Mouse (Mus musculus) hindbrain, embryonic 14.5 days (tissue): ENCODE data around the gene Cdkl5. TPM values are rescaled to one million over a fixed set of nuclear protein-coding genes. Genes with fewer than 3 reads are reported as not detected.

Experiments
- ATAC-seq: fragments of 200-750 bp; cut with Nextera tagmentation; 2 replicates; pipeline ENCODE4 v1.8.0; 2017; ENCODE audit warnings: moderate number of reproducible peaks, mild to moderate bottlenecking, moderate TSS enrichment, moderate library complexity; ENCODE audit not compliant: low FRiP score
- DNase-seq: peaks from one replicate; pipeline ENCODE4 v3.0.0-alpha.2; 2015; ENCODE audit warnings: low spot score
- H3K27ac ChIP-seq: fragments of 300-500 bp; sonication (generic); 2 replicates; pipeline ENCODE4 v1.5.1; 2014; ENCODE audit warnings: mild to moderate bottlenecking, moderate library complexity
- H3K27me3 ChIP-seq: fragments of 300-500 bp; sonication (generic); 2 replicates; pipeline ENCODE4 v1.6.1; 2014; ENCODE audit warnings: mild to moderate bottlenecking, low read length, mixed read lengths; ENCODE audit not compliant: control insufficient read depth, insufficient read depth
- H3K36me3 ChIP-seq: fragments of 300-500 bp; sonication (generic); replicated peaks from 2 replicates; pipeline ENCODE4 v1.6.1; 2014; ENCODE audit not compliant: control insufficient read depth, insufficient read depth
- H3K4me1 ChIP-seq: fragments of 300-500 bp; sonication (generic); replicated peaks from 2 replicates; pipeline ENCODE4 v1.6.1; 2014; ENCODE audit warnings: antibody characterized with exemption, low read length, mixed read lengths; ENCODE audit not compliant: control insufficient read depth, insufficient read depth
- H3K4me2 ChIP-seq: fragments of 300-500 bp; sonication (generic); replicated peaks from 2 replicates; pipeline ENCODE4 v1.6.1; 2014; ENCODE audit warnings: mild to moderate bottlenecking, moderate library complexity
- H3K4me3 ChIP-seq: fragments of 300-500 bp; sonication (generic); replicated peaks from 2 replicates; pipeline ENCODE4 v1.5.1; 2014; ENCODE audit warnings: mild to moderate bottlenecking, low read length
- H3K9ac ChIP-seq: fragments of 300-500 bp; sonication (generic); 2 replicates; pipeline ENCODE4 v1.6.1; 2014
- H3K9me3 ChIP-seq: fragments of 300-500 bp; sonication (generic); 2 replicates; pipeline ENCODE4 v1.6.1; 2016; ENCODE audit warnings: low read length; ENCODE audit not compliant: control insufficient read depth
- WGBS: fragments of 180-500 bp; shearing (Covaris S2); extraction: QIAGEN DNeasy Blood & Tissue Kit; methylation state at CpG from one replicate; pipeline ENCODE4 v1.1.7; 2014; 5-methylcytosine and 5-hydroxymethylcytosine counted together
- polyA plus RNA-seq: library from polyadenylated mRNA; unstranded; fragments of >200 nt; fragmentation: Nextera tagmentation; extraction: Ambion mirVana; gene quantifications from 2 replicates; pipeline ENCODE4 v1.2.1, GENCODE M21; 2014

The Cdkl5 gene
- polyA plus RNA-seq, 1 experiment from 2014 or later = 5.7 TPM

DNA sequence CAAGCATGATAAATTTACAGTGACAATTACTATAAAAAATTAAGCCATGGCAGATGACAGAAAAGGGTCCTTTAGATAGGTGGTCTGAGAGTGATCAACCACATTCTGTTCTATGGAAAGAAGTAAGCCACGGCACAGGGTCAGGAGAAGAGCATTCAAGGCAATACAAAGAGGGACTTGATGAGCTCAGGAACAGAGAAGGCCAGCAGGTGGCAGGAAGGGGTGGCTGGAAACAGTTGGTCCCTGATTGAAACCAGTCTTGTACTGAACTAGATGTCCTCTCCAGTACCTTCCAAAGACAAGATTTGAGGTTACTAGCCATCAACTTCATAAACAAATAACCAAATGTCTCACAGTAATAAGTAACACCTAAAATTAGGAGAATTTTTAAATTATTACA, 59.0 kb downstream of the Cdkl5 start:
- Histone ChIP-seq H3K27ac (no peak overlapping the region), H3K4me2 (no peak overlapping the region), H3K9ac (no peak overlapping the region), H3K9me3 (no peaks in the 10 kb centered on the region), H3K4me1 (no peaks in the 10 kb centered on the region), H3K27me3 (peaks cover 17% of the 10 kb centered on the region; the same call in 1 of the 2 replicates), H3K4me3 (no peak overlapping the region), H3K36me3 (no peaks in the 10 kb centered on the region)
- DNase-seq (no peak), ATAC-seq (no peak)
- 53% methylated on average over 1 of the region's 1 CpGs for WGBS

DNA sequence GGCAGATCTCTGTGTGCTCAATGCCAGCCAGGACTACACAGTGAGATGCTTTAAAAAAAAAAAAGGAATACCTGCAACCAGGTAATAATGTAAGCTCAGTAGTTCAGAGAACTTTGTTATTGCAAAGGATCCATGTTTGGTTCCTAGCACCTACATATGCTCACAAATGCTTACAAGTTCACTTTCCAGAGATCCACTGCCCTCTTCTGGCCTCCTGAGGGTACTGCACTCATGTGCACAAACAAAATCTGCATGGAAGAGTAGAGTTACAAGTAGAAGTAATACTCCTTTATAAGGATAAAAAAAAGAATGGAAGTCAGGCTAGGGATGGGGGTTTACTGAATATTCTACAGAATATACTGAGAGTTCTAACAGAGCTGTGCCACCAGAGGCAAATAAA, 63.8 kb downstream of the Cdkl5 start:
- no peak for DNase-seq
- Histone ChIP-seq H3K9ac (no peak overlapping the region), H3K36me3 (no peaks in the 10 kb centered on the region), H3K4me2 (no peak overlapping the region), H3K4me3 (no peak overlapping the region), H3K27ac (no peak overlapping the region), H3K27me3 (peaks cover 9% of the 10 kb centered on the region; the same call in 1 of the 2 replicates), H3K4me1 (no peaks in the 10 kb centered on the region), H3K9me3 (no peaks in the 10 kb centered on the region)
- ATAC-seq = no peak

DNA sequence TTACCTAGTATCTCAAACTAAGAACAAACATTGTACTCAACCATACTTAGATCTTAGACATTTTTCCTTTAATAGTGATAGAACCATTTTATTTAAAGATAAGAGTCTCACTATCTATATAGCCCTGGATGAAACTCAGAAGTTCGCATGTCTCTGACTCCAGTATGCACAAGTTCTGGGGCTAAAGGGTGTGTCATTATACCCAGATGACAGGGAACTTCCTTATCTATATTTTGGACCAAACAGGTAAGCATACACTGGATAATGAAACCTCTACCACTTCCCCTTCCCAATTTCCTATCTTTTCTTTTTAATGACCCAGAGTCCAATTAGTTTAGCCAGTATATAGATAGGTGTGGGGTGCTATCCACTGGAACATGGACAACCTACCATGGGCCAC, 65.6 kb downstream of the Cdkl5 start:
- 0 out of 2 replicates have a peak, but pooled peaks cover 4% of the 10 kb centered on the region for H3K27me3 ChIP-seq
- H3K9ac ChIP-seq = no peak overlapping the region
- no peaks in the 10 kb centered on the region for H3K4me1 ChIP-seq
- H3K4me3 ChIP-seq = no peak overlapping the region
- no peak overlapping the region for H3K27ac ChIP-seq
- no peak overlapping the region for H3K4me2 ChIP-seq
- WGBS = 92% methylated on average over 1 of the region's 1 CpGs
- DNase-seq (no peak), ATAC-seq (no peak)
- no peaks in the 10 kb centered on the region for H3K36me3 ChIP-seq
- H3K9me3 ChIP-seq = no peaks in the 10 kb centered on the region

- Histone ChIP-seq H3K36me3 (no peaks in the 10 kb centered on the region), H3K27me3 (peaks cover 13% of the 10 kb centered on the region; the same call in 1 of the 2 replicates), H3K4me1 (no peaks in the 10 kb centered on the region), H3K9ac (no peak overlapping the region), H3K4me3 (no peak overlapping the region), H3K27ac (no peak overlapping the region), H3K4me2 (no peak overlapping the region), H3K9me3 (no peaks in the 10 kb centered on the region)
- no peak for DNase-seq
- ATAC-seq = no peak
- 87% methylated on average over 3 of the region's 3 CpGs for WGBS
Observed at GRCm38 (mm10) chrX:160919022-160919637, 75.4 kb downstream of the Cdkl5 start.

DNA sequence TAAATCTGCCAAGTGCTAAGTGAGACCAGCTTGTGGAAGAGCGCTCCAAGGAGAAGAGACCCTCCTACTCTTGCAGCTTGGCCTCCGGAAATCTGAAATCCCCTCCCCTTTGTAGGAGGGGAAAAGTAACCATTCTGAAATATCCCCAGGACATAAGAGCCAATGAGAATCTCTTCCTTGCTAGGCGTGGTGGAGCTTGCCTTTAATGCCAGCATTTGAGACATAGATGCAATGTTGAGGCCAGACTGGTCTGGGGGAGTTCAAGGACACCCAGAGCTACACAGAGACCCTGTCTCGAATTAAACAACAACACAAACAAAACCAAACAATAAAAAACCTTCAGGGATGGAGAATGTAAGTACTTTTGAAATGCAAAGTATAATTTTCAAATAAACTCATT, 87.6 kb downstream of the Cdkl5 start, which contains the start of gene Gja6:
Gene Gja6 (minus strand): TSS at position 101 of the 400 bp plus-strand sequence.
- H3K27me3 ChIP-seq = peaks cover 8% of the 10 kb centered on the region

DNA sequence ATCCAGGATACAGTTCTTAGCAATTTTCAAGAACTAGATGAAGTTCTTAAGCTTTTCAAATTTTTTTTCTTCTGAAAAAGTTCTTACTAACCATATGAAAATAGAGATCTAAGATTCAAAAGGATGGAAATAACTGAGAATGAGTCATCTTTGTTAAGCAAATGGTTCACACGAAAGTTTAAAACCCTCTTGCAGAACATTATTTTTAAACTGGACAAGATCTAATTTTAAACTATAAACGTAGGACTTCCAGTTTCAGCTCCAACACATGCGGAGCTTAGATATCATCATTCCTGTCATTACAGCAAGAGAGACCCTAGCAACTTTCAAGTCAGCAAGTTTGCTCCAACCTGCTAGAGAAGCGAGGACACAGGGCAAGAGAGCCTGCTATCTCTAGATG, 88.0 kb downstream of the Cdkl5 start:
- Histone ChIP-seq H3K4me3 (no peak overlapping the region), H3K36me3 (no peaks in the 10 kb centered on the region), H3K9me3 (no peaks in the 10 kb centered on the region), H3K4me1 (no peaks in the 10 kb centered on the region), H3K9ac (no peak overlapping the region), H3K27ac (no peak overlapping the region), H3K27me3 (peaks cover 8% of the 10 kb centered on the region), H3K4me2 (no peak overlapping the region)
- whole genome bisulfite sequencing = 90% methylated on average over 4 of the region's 4 CpGs
- ATAC-seq (no peak), DNase-seq (no peak)

More for the DNA sequence above, 87.6 kb downstream of the Cdkl5 start, which contains the start of gene Gja6:
- Histone ChIP-seq H3K4me3 (no peak within 1 kb of the TSS), H3K9me3 (no peaks in the 10 kb centered on the region), H3K9ac (no peak within 1 kb of the TSS), H3K36me3 (no peaks in the 10 kb centered on the region), H3K4me1 (no peaks in the 10 kb centered on the region), H3K27ac (no peak within 1 kb of the TSS), H3K4me2 (no peak within 1 kb of the TSS)
- no peak for DNase-seq
- ATAC-seq = no peak
- WGBS = 74% methylated on average over 4 of the region's 4 CpGs

DNA sequence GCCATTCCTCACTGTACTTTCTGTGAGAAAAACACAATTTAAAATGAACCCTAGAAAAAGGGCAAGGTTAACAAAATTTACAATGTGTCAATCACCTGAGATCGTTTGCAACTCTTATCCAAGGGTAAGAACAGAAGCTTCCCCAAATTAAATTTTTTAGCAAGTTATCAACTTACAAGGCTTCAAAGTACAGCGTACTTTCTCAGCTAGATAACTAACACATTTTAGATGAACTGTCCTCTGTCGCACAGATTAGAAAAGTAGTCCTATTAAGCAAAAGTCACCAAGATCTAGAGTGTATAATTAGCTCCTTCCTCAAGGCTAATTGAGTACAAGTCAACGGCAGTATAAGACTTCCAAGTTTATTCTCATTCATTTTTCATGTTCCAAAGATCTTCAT, 88.6 kb downstream of the Cdkl5 start:
- no peaks in the 10 kb centered on the region for H3K4me1 ChIP-seq
- DNase-seq = no peak
- H3K27me3 ChIP-seq = peaks cover 12% of the 10 kb centered on the region
- no peaks in the 10 kb centered on the region for H3K9me3 ChIP-seq
- H3K36me3 ChIP-seq = no peaks in the 10 kb centered on the region
- no peak overlapping the region for H3K9ac ChIP-seq
- H3K27ac ChIP-seq = no peak overlapping the region
- H3K4me3 ChIP-seq = no peak overlapping the region
- H3K4me2 ChIP-seq = no peak overlapping the region
- 80% methylated on average over 4 of the region's 4 CpGs for WGBS
- no peak for ATAC-seq

DNA sequence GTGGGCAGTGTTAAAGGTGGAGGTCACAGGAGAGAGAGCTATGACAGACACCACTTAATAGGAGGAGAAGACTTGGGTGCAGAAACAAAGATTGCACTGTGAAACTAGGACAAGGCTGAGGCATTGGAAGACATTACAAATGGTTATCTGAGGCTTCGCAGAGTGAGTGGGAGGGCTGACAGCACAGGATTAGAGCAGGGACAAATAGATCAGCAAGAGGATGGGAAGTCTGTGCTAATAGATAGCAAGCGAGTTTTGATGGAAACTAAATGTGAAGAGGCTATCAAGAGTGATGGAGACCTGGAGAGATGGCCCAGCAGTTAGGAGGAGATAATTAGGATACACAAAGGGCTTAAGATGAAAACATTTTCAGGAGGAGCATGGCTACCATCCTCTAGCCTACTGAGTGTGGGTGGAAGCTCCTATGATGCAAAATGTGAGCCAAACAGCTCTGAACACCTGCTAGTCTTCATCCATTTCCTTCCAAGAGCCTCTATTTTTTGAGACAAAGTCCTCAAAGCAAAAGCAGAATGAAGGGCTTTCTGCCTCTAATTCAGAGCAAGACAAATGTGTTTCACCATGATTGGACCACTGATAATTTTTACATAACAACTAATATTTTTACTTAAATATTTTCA, 89.3 kb downstream of the Cdkl5 start:
- no peak overlapping the region for H3K4me3 ChIP-seq
- H3K9ac ChIP-seq = no peak overlapping the region
- H3K4me2 ChIP-seq = no peak overlapping the region
- ATAC-seq (no peak), DNase-seq (no peak)
- no peak overlapping the region for H3K27ac ChIP-seq
- WGBS = 62% methylated on average over 2 of the region's 2 CpGs
- no peaks in the 10 kb centered on the region for H3K36me3 ChIP-seq
- no peaks in the 10 kb centered on the region for H3K4me1 ChIP-seq
- no peaks in the 10 kb centered on the region for H3K9me3 ChIP-seq
- peaks cover 11% of the 10 kb centered on the region for H3K27me3 ChIP-seq

DNA sequence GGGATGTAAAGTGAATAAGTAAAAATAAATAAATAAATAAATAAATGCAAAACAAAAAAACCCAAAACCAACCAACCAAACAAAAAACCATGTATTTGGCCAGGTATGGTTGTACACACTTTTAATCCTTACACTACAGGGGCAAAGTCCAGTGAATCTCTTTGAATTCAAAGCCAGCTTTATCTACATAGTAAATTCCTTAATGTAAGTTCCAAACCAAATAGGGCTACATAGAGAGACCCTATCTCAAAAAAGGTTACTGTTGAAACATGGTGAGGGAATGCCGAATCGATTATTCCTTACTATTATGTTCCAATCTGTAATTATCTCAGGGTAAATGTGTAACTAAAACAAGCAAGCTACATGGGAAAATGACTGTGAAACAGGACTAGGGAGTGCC, 93.4 kb downstream of the Cdkl5 start:
- no peak overlapping the region for H3K4me3 ChIP-seq
- WGBS = 84% methylated on average over 2 of the region's 2 CpGs

More for the DNA sequence above, 93.4 kb downstream of the Cdkl5 start:
- Histone ChIP-seq H3K27me3 (peaks cover 18% of the 10 kb centered on the region), H3K9me3 (no peaks in the 10 kb centered on the region), H3K36me3 (no peaks in the 10 kb centered on the region), H3K27ac (no peak overlapping the region), H3K4me2 (no peak overlapping the region), H3K9ac (no peak overlapping the region), H3K4me1 (no peaks in the 10 kb centered on the region)
- no peak for DNase-seq
- no peak for ATAC-seq
